In the genomic region with DNA sequence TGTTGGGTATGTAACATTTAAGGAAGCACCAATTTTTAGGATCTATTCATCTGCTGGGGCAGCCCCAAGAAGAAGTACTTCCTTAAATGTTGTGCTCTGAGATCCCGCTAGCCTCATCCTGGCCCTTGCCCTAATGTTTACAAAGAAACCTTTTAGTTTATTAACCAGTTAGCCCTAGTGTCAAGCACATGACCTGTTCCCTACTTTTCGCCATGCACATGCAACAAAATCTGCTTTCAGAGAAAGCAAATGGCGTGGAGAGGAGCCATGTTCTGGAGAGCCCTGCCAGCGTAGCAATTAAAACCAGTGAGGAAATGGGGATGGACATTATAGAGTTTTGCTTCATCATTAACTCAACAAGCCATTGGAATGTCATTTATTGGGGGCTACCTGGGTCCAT, we compare ENCODE assay signal across 20 mouse cellular contexts. TPM values are rescaled to one million over a fixed set of nuclear protein-coding genes. Genes with fewer than 3 reads are reported as not detected.
DNase-seq lines count a peak whose midpoint lies in the region; ATAC-seq and TF ChIP-seq lines count a peak whose summit lies in the region.
"Had no signal": no experiment of that assay in that cellular context is flagged by ENCODE, and none has a peak within 500 bp of the region (broad histone marks: within the 10 kb centered on the region; RNA-seq: fewer than 3 reads in every experiment).

No protein-coding gene starts in this region.

- DNase-seq in kidney, adult 18-20 months, result peak; percentile 53
- DNase-seq in liver, adult 2 months (ENCODE audit: extremely low read depth, low read depth, low spot score), result peak; percentile 86
- DNase-seq in liver, embryonic 11.5 days (ENCODE audit: low spot score), result no peak
- peak; percentile 41 to 66 for DNase-seq in kidney, postnatal 25 days
- DNase-seq: adrenal gland, postnatal 10 days; cerebellum, adult 11 months; cerebellum, adult 8-10 months; cerebellum, postnatal 14 days; embryo, embryonic 11 days; gastrocnemius, adult 2 months; gastrocnemius, postnatal 25 days; heart, postnatal 10 days had no signal

- H3K27me3 ChIP-seq in kidney, embryonic 15.5 days, result no peaks in the 10 kb centered on the region
- no peaks in the 10 kb centered on the region for H3K27me3 ChIP-seq in liver, adult 2 months (ENCODE audit: control insufficient read depth, insufficient read depth, low read length)
- no peaks in the 10 kb centered on the region for H3K27me3 ChIP-seq in liver, embryonic 11.5 days (replicated peaks; ENCODE audit: control insufficient read depth, insufficient read depth, low read length)
- H3K27me3 ChIP-seq in neural tube, embryonic 15.5 days (replicated peaks), result no peaks in the 10 kb centered on the region
- H3K27me3 ChIP-seq: embryonic facial prominence, embryonic 15.5 days had no signal

- no peak overlapping the region for H3K4me3 ChIP-seq in kidney, embryonic 15.5 days (replicated peaks)
- H3K4me3 ChIP-seq in liver, adult 2 months (ENCODE audit: insufficient read depth, low read depth, low read length), result no peak overlapping the region
- no peak overlapping the region for H3K4me3 ChIP-seq in liver, embryonic 11.5 days (ENCODE audit: low read depth, low read length)
- H3K4me3 ChIP-seq in neural tube, embryonic 15.5 days (replicated peaks), result no peak overlapping the region
- H3K4me3 ChIP-seq: embryonic facial prominence, embryonic 15.5 days; erythroblast, embryonic 14.5 days; forebrain, embryonic 10.5 days; gastrocnemius, adult 2 months; hindbrain, embryonic 10.5 days had no signal

- 77% methylated on average over 4 of the region's 4 CpGs for WGBS in kidney, embryonic 15.5 days
- 20% methylated on average over 4 of the region's 4 CpGs for WGBS in liver, adult 2 months
- WGBS in liver, embryonic 11.5 days, result 78% methylated on average over 4 of the region's 4 CpGs
- WGBS in neural tube, embryonic 15.5 days, result 92% methylated on average over 4 of the region's 4 CpGs

- no peaks in the 10 kb centered on the region for H3K36me3 ChIP-seq in kidney, embryonic 15.5 days
- H3K36me3 ChIP-seq in liver, adult 2 months (ENCODE audit: control insufficient read depth, insufficient read depth, low read length), result no peaks in the 10 kb centered on the region
- H3K36me3 ChIP-seq in liver, embryonic 11.5 days (ENCODE audit: control insufficient read depth, insufficient read depth, low read length), result no peaks in the 10 kb centered on the region
- H3K36me3 ChIP-seq in neural tube, embryonic 15.5 days, result no peaks in the 10 kb centered on the region
- H3K36me3 ChIP-seq: embryonic facial prominence, embryonic 15.5 days; forebrain, embryonic 10.5 days; hindbrain, embryonic 10.5 days had no signal

- H3K4me1 ChIP-seq in kidney, embryonic 15.5 days, result 0 out of 2 replicates have a peak, but pooled peaks cover 4% of the 10 kb centered on the region
- H3K4me1 ChIP-seq in liver, adult 2 months (ENCODE audit: control insufficient read depth, insufficient read depth, low read length), result peaks cover 7% of the 10 kb centered on the region; the same call in 1 of the 2 replicates
- H3K4me1 ChIP-seq in liver, embryonic 11.5 days (replicated peaks; ENCODE audit: control insufficient read depth, insufficient read depth, low read length), result no peaks in the 10 kb centered on the region
- no peaks in the 10 kb centered on the region for H3K4me1 ChIP-seq in neural tube, embryonic 15.5 days
- H3K4me1 ChIP-seq: embryonic facial prominence, embryonic 15.5 days; forebrain, embryonic 10.5 days had no signal

- H3K27ac ChIP-seq in kidney, embryonic 15.5 days, result no peak overlapping the region
- H3K27ac ChIP-seq in liver, adult 2 months (replicated peaks; ENCODE audit: insufficient read depth, low read depth, low read length), result no peak overlapping the region
- no peak overlapping the region for H3K27ac ChIP-seq in liver, embryonic 11.5 days (ENCODE audit: low read depth, low read length)
- no peak overlapping the region for H3K27ac ChIP-seq in neural tube, embryonic 15.5 days (replicated peaks)
- H3K27ac ChIP-seq: embryonic facial prominence, embryonic 15.5 days; forebrain, embryonic 10.5 days; gastrocnemius, adult 2 months; hindbrain, embryonic 10.5 days; hindbrain, embryonic 14.5 days had no signal

- H3K4me2 ChIP-seq in kidney, embryonic 15.5 days, result no peak overlapping the region
- no peak overlapping the region for H3K4me2 ChIP-seq in liver, embryonic 11.5 days
- H3K4me2 ChIP-seq in neural tube, embryonic 15.5 days, result no peak overlapping the region
- H3K4me2 ChIP-seq: embryonic facial prominence, embryonic 15.5 days; hindbrain, embryonic 14.5 days had no signal

- no peaks in the 10 kb centered on the region for H3K9me3 ChIP-seq in kidney, embryonic 15.5 days (replicated peaks)
- no peaks in the 10 kb centered on the region for H3K9me3 ChIP-seq in liver, embryonic 11.5 days (ENCODE audit: control insufficient read depth, low read length)
- no peaks in the 10 kb centered on the region for H3K9me3 ChIP-seq in neural tube, embryonic 15.5 days (replicated peaks)
- H3K9me3 ChIP-seq: embryonic facial prominence, embryonic 15.5 days; forebrain, embryonic 10.5 days; hindbrain, embryonic 10.5 days had no signal

- ATAC-seq in kidney, embryonic 15.5 days (replicated peaks; ENCODE audit: low FRiP score), result no peak
- no peak for ATAC-seq in liver, embryonic 11.5 days (replicated peaks; ENCODE audit: low FRiP score)
- no peak for ATAC-seq in neural tube, embryonic 15.5 days (ENCODE audit: low FRiP score)
- ATAC-seq: forebrain, embryonic 14.5 days had no signal

- H3K79me2 ChIP-seq in liver, adult 2 months (ENCODE audit: control insufficient read depth, insufficient read depth, low read length), result no peaks in the 10 kb centered on the region

- TF ChIP-seq POLR2A in liver, adult 2 months (IDR thresholded peaks at IDR 0.05; ENCODE audit: extremely low read depth, insufficient read depth, low read length), result no peak

- H3K9ac ChIP-seq in kidney, embryonic 15.5 days, result no peak overlapping the region
- no peak overlapping the region for H3K9ac ChIP-seq in liver, adult 2 months (ENCODE audit: low read depth, low read length)
- no peak overlapping the region for H3K9ac ChIP-seq in liver, embryonic 11.5 days (ENCODE audit: low read depth, low read length)
- H3K9ac ChIP-seq in neural tube, embryonic 15.5 days (replicated peaks), result no peak overlapping the region
- H3K9ac ChIP-seq: embryonic facial prominence, embryonic 15.5 days; hindbrain, embryonic 14.5 days had no signal

- no peak for TF ChIP-seq CTCF in liver, adult 2 months (IDR thresholded peaks at IDR 0.05; ENCODE audit: low read depth, low read length)

RNA-seq across cellular contexts. Expression of a gene that starts 30.3 kb away (rescaled TPM):
- 16.4 and 17.5 TPM in 2 replicates for polyA plus RNA-seq in kidney, embryonic 15.5 days (2015; fragmentation: Nextera tagmentation; extraction: Ambion mirVana)
- 10.6 and 14.3 TPM in 2 replicates for total RNA-seq in liver, adult 2 months (2014; rRNA removed)
- 2.1 and 2.3 TPM in 2 replicates for polyA plus RNA-seq in liver, adult 2 months (2012; rRNA removed)
- polyA plus RNA-seq in liver, embryonic 11.5 days (2014; fragmentation: Nextera tagmentation; extraction: Ambion mirVana), result 7.5 and 7.9 TPM in 2 replicates
- polyA plus RNA-seq in neural tube, embryonic 15.5 days (2015; fragmentation: Nextera tagmentation; extraction: Ambion mirVana), result 18.2 and 20.5 TPM in 2 replicates
